Mouse (Mus musculus) CD4-positive helper T cell, adult 2 months (primary cell): ENCODE data around the gene Neu1.
"Not testable (repeated sequence)": the region's sequence is repeated elsewhere in the genome, so short reads cannot be mapped to it uniquely, and the experiment has no call there.

ENCODE experiments used
- DNase-seq: peaks from one replicate; pipeline ENCODE4 v3.0.0-alpha.2; 2012; ENCODE audit warnings: low read depth, missing footprints, low spot score

Neu1 gene

GRCm38 (mm10) chr17:34947606-34948005 is 16.6 kb downstream of the Neu1 start:
- DNase-seq: no peak

DNA sequence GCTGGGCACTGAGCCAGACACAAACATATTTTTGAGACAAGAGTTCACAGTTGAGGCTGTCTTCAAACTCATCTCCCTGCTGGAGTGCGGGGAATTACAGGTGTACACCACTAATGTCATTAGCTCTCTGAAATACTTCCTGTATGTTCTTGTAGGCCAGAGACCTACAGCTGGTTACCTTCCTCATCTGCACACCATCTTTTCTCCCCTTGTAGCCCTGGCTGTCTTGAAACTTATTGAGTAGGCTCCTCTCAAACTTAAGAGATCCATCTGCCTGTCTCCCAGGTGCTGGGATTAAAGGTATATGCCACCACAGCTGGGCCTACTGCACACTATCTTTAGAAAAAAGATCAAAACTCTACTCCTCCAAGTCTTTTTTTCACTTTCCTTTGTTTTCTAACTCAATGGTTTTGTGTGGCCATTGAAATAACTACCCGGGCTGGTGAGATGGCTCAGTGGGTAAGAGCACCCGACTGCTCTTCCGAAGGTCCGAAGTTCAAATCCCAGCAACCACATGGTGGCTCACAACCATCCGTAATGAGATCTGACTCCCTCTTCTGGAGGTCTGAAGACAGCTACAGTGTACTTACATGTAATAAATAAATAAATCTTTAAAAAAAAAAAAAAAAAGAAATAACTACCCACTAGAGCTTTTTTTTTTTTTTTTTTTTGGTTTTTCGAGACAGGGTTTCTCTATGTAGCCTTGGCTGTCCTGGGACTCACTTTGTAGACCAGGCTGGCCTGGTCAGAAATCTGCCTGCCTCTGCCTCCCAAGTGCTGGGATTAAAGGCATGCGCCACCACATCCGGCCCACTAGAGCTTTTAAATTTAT is 17.9 kb downstream of the Neu1 start:
- not testable (repeated sequence) for DNase-seq

DNA sequence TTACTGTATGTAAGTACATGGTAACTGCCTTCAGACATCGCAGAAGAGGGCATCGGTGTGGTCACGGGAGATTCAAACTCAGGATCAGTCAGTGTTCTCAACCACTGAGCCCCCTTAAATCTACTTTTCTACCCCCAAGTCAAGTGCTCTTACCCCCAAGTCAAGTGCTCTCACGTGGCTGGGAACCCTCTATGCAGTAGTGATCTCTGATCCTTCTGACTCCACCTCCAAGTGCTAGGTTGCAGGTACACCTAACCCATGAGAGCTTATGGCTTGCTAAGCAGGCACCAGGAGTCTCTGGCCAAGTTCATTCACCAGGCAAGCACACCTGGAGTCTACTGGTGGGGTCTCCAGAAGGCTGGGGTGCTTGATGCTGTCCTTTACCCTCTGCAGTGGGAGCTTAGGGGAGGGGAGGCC is 18.5 kb downstream of the Neu1 start:
- DNase-seq: no peak

DNA sequence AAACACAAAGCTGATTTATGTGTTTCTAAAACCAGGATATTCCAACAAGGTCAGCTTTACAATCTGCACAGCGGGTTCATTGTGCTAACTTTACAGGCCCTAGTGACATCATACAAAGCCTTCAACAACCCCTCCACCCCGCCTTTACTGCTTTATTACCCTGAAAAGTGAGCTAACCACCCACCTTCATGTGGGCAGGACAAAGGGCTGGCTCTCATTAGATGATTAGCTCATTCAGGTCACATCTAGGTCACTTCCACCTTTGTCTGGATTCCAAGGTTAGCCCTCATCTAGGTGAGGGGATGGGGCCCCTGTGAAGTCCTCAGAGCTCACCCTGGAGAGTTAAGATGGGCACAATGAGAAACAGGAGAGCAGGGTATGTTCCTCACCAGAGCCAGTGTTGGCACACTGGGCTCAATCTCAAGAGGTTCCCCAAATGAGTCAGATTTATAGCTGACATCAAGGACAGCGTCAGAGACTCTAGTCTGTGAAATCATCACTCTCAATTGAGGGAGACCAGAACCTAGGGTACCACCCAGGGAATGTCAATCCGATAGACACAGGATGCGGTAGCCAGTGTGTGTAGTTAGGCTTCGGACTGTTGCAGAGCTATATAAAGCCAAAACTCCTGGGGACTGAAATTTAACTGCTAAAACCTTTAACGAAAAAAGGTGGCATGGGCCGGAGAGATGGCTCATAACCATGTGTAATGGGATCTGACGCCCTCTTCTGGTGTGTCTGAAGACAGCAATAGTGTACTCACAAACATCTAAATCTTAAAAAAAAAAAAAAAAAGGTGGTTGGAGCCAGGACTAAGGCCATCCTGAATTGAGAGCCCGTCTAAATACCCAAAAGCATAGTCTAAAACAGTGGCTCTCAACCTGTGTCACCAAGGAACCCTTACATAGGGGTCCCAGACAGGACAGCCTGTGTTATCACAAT is 19.7 kb downstream of the Neu1 start:
- no peak for DNase-seq

GRCm38 (mm10) chr17:34951636-34952377 is 20.8 kb downstream of the Neu1 start:
- no peak for DNase-seq

DNA sequence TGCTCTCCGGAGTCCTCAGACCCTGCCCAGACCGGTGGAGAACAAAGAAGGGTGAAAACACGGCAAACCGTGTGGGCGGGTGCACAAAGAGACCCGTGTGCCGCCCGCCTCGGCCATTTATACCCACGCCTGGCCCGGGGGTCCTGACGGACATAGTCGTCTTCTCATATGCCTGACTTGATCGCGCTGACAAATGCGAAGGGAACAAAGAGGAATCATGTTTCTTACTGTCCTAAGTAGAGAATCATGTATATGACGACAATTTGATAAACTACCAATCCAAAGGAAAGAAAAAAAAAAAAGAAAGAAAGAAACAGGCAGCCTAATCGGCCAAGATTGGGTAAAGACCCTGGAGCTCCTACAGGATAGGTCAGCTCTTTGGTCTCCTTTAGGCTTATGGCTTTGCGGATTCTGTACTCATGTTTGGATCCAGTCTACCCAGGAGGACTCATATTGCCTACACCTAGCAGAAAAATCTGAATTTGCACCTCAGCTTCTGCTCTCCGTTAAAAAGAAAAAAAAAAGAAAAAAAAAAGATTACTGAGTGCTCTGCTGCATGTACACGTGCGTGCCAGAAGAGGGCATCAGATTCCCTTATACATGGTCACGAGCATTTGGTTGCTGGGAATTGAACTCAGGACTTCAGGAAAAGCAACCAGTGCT is 21.5 kb downstream of the Neu1 start:
- peak; percentile 80 for DNase-seq

GRCm38 (mm10) chr17:34953258-34953657 is 22.2 kb downstream of the Neu1 start:
- no peak for DNase-seq

DNA sequence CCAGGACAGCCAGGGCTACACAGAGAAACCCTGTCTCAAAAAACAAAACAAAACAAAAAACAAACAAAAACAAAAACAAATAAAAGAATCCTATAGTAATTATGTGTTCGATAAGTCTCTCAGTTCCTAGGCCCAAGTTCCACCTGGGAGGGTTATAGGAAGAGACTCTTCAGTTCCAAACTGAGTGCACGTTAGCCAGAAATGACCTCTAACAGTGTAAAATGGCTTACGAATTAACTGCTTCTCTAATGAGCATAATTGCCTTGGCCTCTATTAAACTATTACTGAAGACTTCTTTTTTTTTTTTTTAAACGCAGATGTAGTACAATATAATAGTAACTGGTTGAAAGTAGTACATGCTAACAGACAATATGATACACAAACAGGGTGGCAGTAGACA is 22.9 kb downstream of the Neu1 start:
- no peak for DNase-seq

- no peak for DNase-seq
These were observed 23.8 kb downstream of the Neu1 start for GRCm38 (mm10) chr17:34954831-34955230.

GRCm38 (mm10) chr17:34955884-34956283 is 24.8 kb downstream of the Neu1 start:
- no peak for DNase-seq

DNA sequence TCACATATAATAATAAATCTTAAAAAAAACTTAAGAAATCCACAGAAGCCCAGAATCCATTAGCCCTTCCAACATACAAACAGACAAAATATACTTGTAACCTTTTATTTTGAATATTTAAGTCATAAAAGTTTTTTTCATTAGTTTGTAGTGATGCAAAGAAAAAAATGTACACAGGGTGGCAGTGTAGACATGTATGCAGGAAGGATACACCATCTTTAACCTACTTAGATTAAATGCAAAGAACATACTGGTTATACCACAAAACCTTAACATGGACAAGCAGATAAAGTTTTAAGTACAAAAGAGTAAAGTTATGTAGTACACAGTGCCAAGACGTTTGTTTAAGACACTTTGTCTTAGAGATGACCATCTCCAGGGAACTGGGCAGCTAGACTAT is 25.3 kb downstream of the Neu1 start:
- DNase-seq: peak; percentile 62

GRCm38 (mm10) chr17:34957291-34957690 is 26.2 kb downstream of the Neu1 start:
- not testable (repeated sequence) for DNase-seq

GRCm38 (mm10) chr17:34957966-34958365 is 26.9 kb downstream of the Neu1 start:
- not testable (repeated sequence) for DNase-seq

- not testable (repeated sequence) for DNase-seq
These were observed 27.7 kb downstream of the Neu1 start for GRCm38 (mm10) chr17:34958734-34959129.

DNA sequence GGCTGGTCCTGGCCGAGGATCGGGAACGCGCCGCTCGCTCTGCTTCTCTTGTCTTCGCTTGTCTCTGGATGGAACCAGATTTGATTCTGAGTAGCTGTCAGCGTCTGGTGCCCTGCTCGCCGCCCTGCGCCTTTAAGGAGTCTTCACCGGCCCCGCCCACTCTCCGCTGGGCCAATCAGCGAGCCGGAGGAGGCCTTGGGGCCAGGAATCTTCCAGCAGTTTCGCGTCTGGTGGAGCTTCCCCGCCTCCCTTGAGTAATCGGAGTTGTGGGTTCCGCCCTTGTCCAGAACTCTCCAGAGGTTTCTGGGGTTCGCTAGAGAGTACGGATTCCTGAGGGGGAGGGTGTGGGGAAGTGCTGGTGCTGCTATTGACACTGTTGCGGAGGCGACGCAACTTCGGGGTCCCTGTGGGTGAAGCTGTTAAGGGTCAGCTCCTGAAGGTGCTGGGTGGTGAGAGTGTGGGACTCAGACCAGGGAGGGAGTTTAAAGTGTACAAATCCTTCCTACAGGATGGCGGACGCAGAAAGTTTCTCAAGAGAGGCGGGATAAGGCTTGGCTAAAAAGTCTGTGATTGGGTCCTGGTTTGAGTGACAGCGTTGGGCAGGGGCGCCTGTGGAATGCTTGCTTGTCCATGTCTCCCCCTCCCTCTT is 28.2 kb downstream of the Neu1 start, which contains the start of gene Hspa1b:
Hspa1b (minus strand) TSS at position 109 of the 649 bp plus-strand sequence.
- peak; percentile 86 for DNase-seq

- peak; percentile 62 for DNase-seq
These were observed 28.9 kb downstream of the Neu1 start for GRCm38 (mm10) chr17:34959881-34960515.

DNA sequence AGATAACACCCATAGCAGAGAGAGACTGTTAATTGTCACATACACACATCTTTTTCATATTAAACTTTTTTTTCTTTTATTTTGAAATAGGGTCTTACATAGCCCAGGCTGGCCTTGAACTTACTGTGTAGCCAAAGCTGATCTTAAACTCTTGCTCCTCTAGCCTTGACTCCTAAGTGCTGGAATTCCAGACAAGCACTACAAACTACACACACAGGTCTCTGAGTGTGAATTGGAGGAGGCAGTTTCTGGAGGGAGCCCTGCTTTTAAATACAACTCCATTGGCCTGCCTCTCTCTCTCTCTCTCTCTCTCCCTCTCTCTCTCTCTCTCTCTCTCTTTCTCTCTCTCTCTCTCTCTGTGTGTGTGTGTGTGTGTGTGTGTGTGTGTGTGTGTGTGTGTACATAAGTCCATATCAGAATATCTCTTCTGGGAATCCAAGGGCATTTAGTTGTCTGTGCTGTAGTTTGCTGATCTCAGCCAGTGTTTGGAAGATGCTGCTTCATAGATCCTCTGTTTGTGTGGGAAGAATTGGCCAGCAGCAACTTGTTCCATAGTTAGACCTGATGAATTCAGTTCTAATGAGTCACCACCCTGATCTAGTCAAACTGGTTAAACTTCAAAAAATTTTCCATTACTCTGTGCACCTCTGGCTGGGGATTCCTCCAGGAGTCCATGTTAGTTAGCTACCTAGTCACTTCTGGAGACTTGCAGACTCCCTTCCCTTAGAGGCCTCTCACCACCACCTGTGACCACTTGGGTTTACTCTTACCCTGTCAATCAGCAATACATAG is 29.8 kb downstream of the Neu1 start:
- no peak for DNase-seq

DNA sequence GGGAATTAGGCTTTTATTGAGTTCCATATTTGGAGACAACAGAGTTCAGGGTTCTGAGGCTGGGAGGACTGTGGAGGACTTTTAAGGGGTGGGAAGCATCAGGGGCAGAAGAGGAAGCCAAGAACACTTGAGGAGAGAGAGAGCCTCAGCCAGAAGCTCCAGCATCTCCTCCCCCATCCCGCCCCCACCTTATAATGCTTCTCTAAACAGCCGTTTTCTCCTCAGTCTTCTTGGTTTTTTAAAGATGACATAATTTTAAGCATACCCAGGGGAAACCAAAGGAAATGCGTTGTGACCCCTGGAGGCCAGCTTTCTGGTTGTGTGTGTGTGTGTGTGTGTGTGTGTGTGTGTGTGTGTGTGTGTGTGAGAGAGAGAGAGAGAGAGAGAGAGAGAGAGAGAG is 31.1 kb downstream of the Neu1 start:
- no peak for DNase-seq

GRCm38 (mm10) chr17:34962841-34963240 is 31.8 kb downstream of the Neu1 start:
- DNase-seq: no peak
